Mouse (Mus musculus) limb, embryonic 11.5 days (tissue): ENCODE results near the gene Plekhm2. TPM values are rescaled to one million over a fixed set of nuclear protein-coding genes. Genes with fewer than 3 reads are reported as not detected.

ENCODE experiments used
- ATAC-seq: fragments of 200-750 bp; cut with Nextera tagmentation; 2 replicates; pipeline ENCODE4 v1.8.0; 2017; ENCODE audit warnings: low read depth; ENCODE audit not compliant: insufficient number of reproducible peaks, low FRiP score, low TSS enrichment
- DNase-seq: peaks from one replicate; pipeline ENCODE4 v3.0.0-alpha.2; 2015; ENCODE audit warnings: low spot score
- H3K27ac ChIP-seq: fragments of 300-500 bp; sonication (generic); replicated peaks from 2 replicates; pipeline ENCODE4 v1.5.1; 2014; ENCODE audit warnings: low read depth, mild to moderate bottlenecking, low read length
- H3K27me3 ChIP-seq: fragments of 300-500 bp; sonication (generic); 2 replicates; pipeline ENCODE4 v1.6.1; 2014; ENCODE audit warnings: mild to moderate bottlenecking, low read length, mixed read lengths; ENCODE audit not compliant: control insufficient read depth, insufficient read depth
- H3K36me3 ChIP-seq: fragments of 300-500 bp; sonication (generic); 2 replicates; pipeline ENCODE4 v1.6.1; 2014; ENCODE audit warnings: mild to moderate bottlenecking, low read length, moderate library complexity, mixed read lengths; ENCODE audit not compliant: control insufficient read depth, insufficient read depth
- H3K4me1 ChIP-seq: fragments of 300-500 bp; sonication (generic); 2 replicates; pipeline ENCODE4 v1.6.1; 2014; ENCODE audit warnings: low read length, mixed read lengths; ENCODE audit not compliant: control insufficient read depth, insufficient read depth
- H3K4me2 ChIP-seq: fragments of 300-500 bp; sonication (generic); 2 replicates; pipeline ENCODE4 v1.6.1; 2014; ENCODE audit warnings: low read depth, mild to moderate bottlenecking, moderate library complexity; ENCODE audit not compliant: severe bottlenecking
- H3K4me3 ChIP-seq: fragments of 300-500 bp; sonication (generic); 2 replicates; pipeline ENCODE4 v1.5.1; 2014; ENCODE audit warnings: low read depth, low read length
- H3K9ac ChIP-seq: fragments of 300-500 bp; sonication (generic); 2 replicates; pipeline ENCODE4 v1.6.1; 2014; ENCODE audit warnings: mild to moderate bottlenecking, low read length
- H3K9me3 ChIP-seq: fragments of 300-500 bp; sonication (generic); 2 replicates; pipeline ENCODE4 v1.6.1; 2016; ENCODE audit warnings: low read length; ENCODE audit not compliant: control insufficient read depth
- WGBS: fragments of 180-500 bp; shearing (Covaris S2); extraction: QIAGEN DNeasy Blood & Tissue Kit; methylation state at CpG from one replicate; pipeline ENCODE4 v1.1.7; 2014; 5-methylcytosine and 5-hydroxymethylcytosine counted together
- polyA plus RNA-seq: library from polyadenylated mRNA; unstranded; fragments of >200 nt; fragmentation: Nextera tagmentation; extraction: Ambion mirVana; gene quantifications from 2 replicates; pipeline ENCODE4 v1.2.1, GENCODE M21; 2014

Plekhm2 gene
- polyA plus RNA-seq, 1 experiment from 2014 or later = 4.4 TPM

DNA sequence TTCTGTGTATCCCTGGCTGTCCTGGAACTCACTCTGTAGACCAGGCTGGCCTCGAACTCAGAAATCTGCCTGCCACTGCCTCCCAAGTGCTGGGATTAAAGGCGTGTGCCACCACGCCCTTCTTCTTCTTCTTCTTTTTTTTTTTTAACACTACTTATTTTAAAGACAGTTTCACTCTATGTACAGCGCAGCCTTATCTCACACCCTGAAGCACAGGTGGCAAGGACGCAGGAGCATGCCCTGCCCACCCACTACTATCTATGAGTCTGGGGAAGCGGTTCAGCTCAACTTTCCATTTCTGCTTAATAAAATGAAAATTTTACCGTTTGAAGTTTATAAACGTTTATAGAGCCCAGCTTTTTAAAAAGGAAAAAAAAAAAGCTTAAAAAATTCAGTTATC is 23.8 kb upstream of the Plekhm2 start:
- 92% methylated on average over 8 of the region's 8 CpGs for WGBS
- no peaks in the 10 kb centered on the region for H3K27me3 ChIP-seq
- no peak for ATAC-seq
- peaks cover 33% of the 10 kb centered on the region for H3K36me3 ChIP-seq
- H3K4me2 ChIP-seq = no peak overlapping the region
- no peak for DNase-seq
- H3K4me3 ChIP-seq = no peak overlapping the region
- H3K27ac ChIP-seq = no peak overlapping the region
- no peak overlapping the region for H3K9ac ChIP-seq
- no peaks in the 10 kb centered on the region for H3K4me1 ChIP-seq
- H3K9me3 ChIP-seq = no peaks in the 10 kb centered on the region

DNA sequence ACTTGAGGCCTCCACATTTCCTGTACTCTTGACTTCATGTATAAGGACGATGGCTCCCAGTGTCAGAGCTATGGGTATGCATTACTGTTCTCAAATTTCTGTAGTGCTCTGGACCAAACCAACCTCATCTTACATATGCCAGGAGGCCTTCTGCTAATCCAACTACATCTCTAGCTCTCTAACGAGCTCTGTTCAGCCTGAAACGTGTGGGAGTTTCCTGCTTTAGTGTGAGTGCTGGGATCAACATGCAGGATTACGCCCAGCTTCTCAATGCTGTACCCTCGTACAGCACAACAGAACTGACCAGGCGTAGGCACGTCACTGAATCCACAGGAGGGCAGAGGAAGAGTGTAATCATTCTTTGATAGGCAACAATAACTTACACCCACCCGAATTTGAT is 21.8 kb upstream of the Plekhm2 start:
- DNase-seq (no peak), ATAC-seq (no peak)
- no peaks in the 10 kb centered on the region for H3K4me1 ChIP-seq
- H3K9me3 ChIP-seq = no peaks in the 10 kb centered on the region
- H3K27ac ChIP-seq = no peak overlapping the region
- 75% methylated on average over 8 of the region's 8 CpGs for WGBS
- H3K27me3 ChIP-seq = no peaks in the 10 kb centered on the region
- no peak overlapping the region for H3K4me3 ChIP-seq
- H3K4me2 ChIP-seq = no peak overlapping the region
- H3K36me3 ChIP-seq = peaks cover 23% of the 10 kb centered on the region
- H3K9ac ChIP-seq = no peak overlapping the region

DNA sequence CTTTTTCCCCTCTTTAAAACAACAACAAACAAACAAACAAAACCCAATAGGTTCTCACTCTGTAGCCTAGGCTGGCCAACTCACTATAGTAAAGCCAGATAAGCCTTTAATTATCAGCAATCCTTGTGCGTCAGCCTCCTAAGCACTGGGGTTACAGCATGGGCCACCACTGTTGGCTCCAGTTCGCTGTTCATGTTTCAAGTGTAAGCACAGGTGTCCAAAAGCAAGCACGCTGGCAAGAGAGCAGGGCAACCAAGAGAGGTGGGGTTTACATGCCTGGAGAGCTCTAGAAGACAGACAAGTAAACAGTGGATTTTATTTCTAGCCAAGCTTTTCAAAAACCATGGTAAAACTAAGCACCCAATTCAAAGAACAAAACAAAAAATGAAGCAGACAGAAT is 21.4 kb upstream of the Plekhm2 start:
- peaks cover 19% of the 10 kb centered on the region for H3K36me3 ChIP-seq
- H3K4me3 ChIP-seq = no peak overlapping the region
- no peaks in the 10 kb centered on the region for H3K27me3 ChIP-seq
- no peak for ATAC-seq
- WGBS = 94% methylated on average over 3 of the region's 3 CpGs
- no peak overlapping the region for H3K9ac ChIP-seq
- H3K27ac ChIP-seq = no peak overlapping the region
- H3K4me2 ChIP-seq = no peak overlapping the region
- H3K9me3 ChIP-seq = no peaks in the 10 kb centered on the region
- DNase-seq = no peak
- peaks cover under 1% of the 10 kb centered on the region; the same call in 1 of the 2 replicates for H3K4me1 ChIP-seq

DNA sequence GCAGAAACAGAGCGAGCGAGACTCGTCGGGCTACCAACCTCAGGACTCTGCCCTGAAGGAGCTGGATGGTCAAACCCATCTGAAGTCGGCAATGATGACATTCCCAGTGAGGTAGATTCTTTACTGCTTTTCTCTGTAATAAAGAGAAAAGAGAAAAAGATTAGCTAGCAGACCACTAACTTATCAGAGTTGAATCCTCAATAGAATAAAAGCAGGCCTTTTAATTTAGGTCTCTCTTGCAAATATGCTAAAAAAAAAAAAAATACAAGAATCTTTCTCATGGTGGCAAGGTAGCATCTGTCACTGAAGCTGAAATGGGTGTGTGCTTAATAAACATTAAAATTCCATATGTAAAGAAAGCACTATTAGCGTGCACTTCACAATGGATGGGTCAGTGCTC is 20.8 kb upstream of the Plekhm2 start, which contains the start of gene Rsc1a1:
TSS of gene Rsc1a1 (minus strand) at position 101 of the 400 bp plus-strand sequence.
- peaks cover 19% of the 10 kb centered on the region for H3K36me3 ChIP-seq
- peaks cover 6% of the 10 kb centered on the region for H3K4me1 ChIP-seq
- 96% methylated on average over 6 of the region's 6 CpGs for WGBS
- H3K4me3 ChIP-seq = no peak within 1 kb of the TSS
- no peaks in the 10 kb centered on the region for H3K27me3 ChIP-seq
- H3K27ac ChIP-seq = no peak within 1 kb of the TSS
- ATAC-seq (no peak), DNase-seq (no peak)
- no peak within 1 kb of the TSS for H3K4me2 ChIP-seq
- no peaks in the 10 kb centered on the region for H3K9me3 ChIP-seq
- H3K9ac ChIP-seq = no peak within 1 kb of the TSS

DNA sequence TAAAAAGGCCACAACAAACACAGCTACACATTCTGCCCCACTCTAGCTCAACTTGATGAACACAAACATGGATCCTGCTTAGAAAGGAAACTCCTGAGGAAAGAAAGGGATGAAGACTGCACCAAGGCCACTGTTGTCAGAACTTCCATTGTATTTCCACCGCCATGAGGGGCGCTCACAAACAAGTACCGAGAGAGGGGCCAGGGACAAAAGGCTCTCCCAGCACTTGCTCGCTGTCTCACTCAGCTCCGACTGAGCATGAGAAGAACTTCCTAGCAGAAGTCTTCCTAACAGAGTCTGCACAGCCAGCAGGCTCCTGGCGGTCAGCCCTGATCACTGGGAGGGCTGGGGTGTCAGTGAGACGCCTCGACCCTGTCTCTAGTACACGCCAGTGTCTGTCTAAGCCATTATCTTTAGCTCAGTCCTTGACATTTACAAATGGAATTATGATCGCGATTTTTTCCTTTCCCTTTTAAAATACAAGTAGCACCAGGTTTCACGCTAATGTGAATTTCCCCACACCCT is 18.1 kb upstream of the Plekhm2 start:
- WGBS = 86% methylated on average over 12 of the region's 12 CpGs

DNA sequence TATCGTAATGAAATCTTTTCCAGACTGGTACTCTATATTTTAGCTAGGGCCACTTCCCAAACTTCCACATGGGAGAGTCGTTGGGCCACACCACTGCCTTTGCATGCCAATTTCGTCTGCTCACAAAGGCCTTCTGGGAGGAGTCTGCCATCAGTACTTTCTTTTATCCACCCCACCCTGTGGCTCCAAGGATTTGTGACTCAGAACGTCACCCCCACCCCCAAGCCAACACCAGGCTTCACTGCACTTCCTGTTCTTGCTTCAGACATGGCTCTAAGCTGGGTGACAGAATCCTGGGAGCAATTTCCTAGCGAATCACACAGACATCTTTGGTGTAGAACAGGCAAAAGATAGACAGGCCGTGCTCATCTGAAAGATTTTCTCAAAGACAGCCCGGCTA is 17.1 kb upstream of the Plekhm2 start:
- H3K4me2 ChIP-seq = no peak overlapping the region
- no peak overlapping the region for H3K27ac ChIP-seq
- H3K9me3 ChIP-seq = no peaks in the 10 kb centered on the region
- no peak overlapping the region for H3K9ac ChIP-seq
- ATAC-seq (no peak), DNase-seq (no peak)
- peaks cover 13% of the 10 kb centered on the region for H3K36me3 ChIP-seq
- H3K27me3 ChIP-seq = no peaks in the 10 kb centered on the region
- 66% methylated on average over 7 of the region's 7 CpGs for WGBS
- peaks cover 12% of the 10 kb centered on the region for H3K4me1 ChIP-seq
- H3K4me3 ChIP-seq = no peak overlapping the region

More for the DNA sequence above, 18.1 kb upstream of the Plekhm2 start:
- no peaks in the 10 kb centered on the region for H3K9me3 ChIP-seq
- no peak overlapping the region for H3K4me3 ChIP-seq
- no peak overlapping the region for H3K27ac ChIP-seq
- no peak for ATAC-seq
- H3K36me3 ChIP-seq = peaks cover 15% of the 10 kb centered on the region
- no peaks in the 10 kb centered on the region for H3K27me3 ChIP-seq
- H3K4me2 ChIP-seq = no peak overlapping the region
- peaks cover 12% of the 10 kb centered on the region for H3K4me1 ChIP-seq
- no peak for DNase-seq
- H3K9ac ChIP-seq = no peak overlapping the region

DNA sequence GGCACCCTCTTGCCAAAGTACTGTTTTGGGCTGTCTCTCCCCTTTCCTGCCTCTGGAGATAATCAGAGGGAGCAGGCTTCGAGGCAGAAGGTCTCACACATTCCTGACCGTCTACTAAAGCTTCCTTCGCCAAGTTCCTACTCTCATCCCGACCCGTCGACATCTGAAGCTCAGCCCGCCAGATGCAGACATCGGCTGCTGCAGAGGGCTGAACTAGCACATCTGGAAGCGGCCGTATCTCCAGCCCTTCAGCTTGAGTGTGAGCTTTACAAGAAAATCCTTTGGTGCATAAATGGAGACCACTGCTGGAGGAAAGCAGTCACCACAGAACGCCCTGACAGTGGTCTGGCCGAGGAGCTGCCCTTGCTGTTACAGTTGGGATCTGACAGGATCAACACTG is 16.2 kb upstream of the Plekhm2 start:
- no peak overlapping the region for H3K27ac ChIP-seq
- peak; percentile 26 for DNase-seq
- peaks cover 13% of the 10 kb centered on the region for H3K36me3 ChIP-seq
- H3K4me2 ChIP-seq = no peak overlapping the region
- peaks cover 12% of the 10 kb centered on the region for H3K4me1 ChIP-seq
- WGBS = 46% methylated on average over 12 of the region's 12 CpGs
- H3K9ac ChIP-seq = no peak overlapping the region
- H3K4me3 ChIP-seq = no peak overlapping the region
- H3K9me3 ChIP-seq = no peaks in the 10 kb centered on the region
- no peaks in the 10 kb centered on the region for H3K27me3 ChIP-seq
- ATAC-seq = no peak

DNA sequence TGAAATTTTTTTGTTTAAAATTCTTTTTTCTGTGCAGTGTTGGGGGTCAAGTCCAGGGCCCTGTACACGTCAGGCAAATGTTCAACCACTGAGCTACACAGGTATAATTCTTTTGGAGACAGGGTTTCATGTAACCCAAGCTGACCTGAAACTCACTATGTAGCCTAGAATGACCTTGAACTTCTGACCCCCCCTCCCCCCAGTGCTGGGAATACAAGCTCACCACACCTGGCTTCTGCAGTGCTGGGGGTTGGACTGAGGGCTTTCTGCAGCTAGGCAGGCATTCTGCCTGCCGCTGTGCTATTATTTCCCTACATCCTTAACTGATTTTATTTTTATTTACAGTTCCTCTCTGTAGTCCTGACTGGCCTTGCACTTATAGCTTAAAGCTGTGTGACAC is 14.3 kb upstream of the Plekhm2 start:
- Histone ChIP-seq H3K4me3 (no peak overlapping the region), H3K27ac (no peak overlapping the region), H3K4me1 (peaks cover 12% of the 10 kb centered on the region), H3K9me3 (no peaks in the 10 kb centered on the region), H3K4me2 (no peak overlapping the region), H3K36me3 (no peaks in the 10 kb centered on the region; the same call in 1 of the 2 replicates), H3K9ac (no peak overlapping the region), H3K27me3 (no peaks in the 10 kb centered on the region)
- ATAC-seq (no peak), DNase-seq (no peak)
- WGBS = 68% methylated on average over 2 of the region's 2 CpGs

DNA sequence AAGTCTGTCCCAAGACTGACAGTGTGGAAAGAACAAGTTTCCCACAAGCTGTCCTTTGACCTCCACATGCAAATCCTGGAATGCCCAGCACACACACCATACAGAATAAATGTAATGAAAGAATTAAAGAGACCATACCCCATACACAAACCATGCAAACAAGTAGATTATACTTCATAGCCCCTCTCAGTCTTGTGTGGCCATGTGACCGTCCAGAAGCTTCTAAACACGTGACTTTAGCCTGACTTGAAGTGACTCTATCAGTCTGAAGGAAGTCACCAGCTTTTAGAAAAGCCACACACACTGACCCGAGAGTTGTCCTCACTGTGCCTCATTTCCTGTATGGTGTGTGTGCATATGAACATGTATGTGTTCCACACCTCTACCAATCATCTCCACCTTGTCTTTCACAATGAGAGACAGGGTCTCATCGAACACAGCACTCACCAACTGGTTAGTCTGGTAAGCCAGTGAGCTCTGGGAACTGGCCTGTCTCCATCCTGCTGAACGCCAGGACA is 11.8 kb upstream of the Plekhm2 start:
- no peaks in the 10 kb centered on the region for H3K27me3 ChIP-seq
- DNase-seq (no peak), ATAC-seq (no peak)
- no peak overlapping the region for H3K4me2 ChIP-seq
- peaks cover 12% of the 10 kb centered on the region for H3K4me1 ChIP-seq
- no peaks in the 10 kb centered on the region for H3K9me3 ChIP-seq
- no peak overlapping the region for H3K9ac ChIP-seq
- WGBS = 83% methylated on average over 5 of the region's 5 CpGs
- H3K36me3 ChIP-seq = no peaks in the 10 kb centered on the region
- H3K27ac ChIP-seq = no peak overlapping the region
- H3K4me3 ChIP-seq = no peak overlapping the region
